Mouse (Mus musculus) ES-Bruce4 (cell line): ENCODE measurements around the gene Tcf15. TPM values are rescaled to one million over a fixed set of nuclear protein-coding genes. Genes with fewer than 3 reads are reported as not detected.
A peak's percentile ranks its signal among the peaks of the same experiment; 100 is the strongest.

ENCODE experiments used
- H3K27ac ChIP-seq: 2 replicates; pipeline ENCODE4 v1.5.1; 2012; ENCODE audit warnings: low read length, inconsistent platforms; ENCODE audit not compliant: insufficient read depth
- H3K27me3 ChIP-seq: 2 replicates; pipeline ENCODE4 v1.6.1; 2012; ENCODE audit warnings: mild to moderate bottlenecking, low read length, inconsistent platforms; ENCODE audit not compliant: control insufficient read depth, poor library complexity, insufficient read depth, severe bottlenecking
- H3K36me3 ChIP-seq: 2 replicates; pipeline ENCODE4 v1.6.1; 2012; ENCODE audit warnings: inconsistent platforms, mild to moderate bottlenecking, low read length, moderate library complexity; ENCODE audit not compliant: control insufficient read depth, poor library complexity, insufficient read depth, severe bottlenecking
- H3K4me1 ChIP-seq: one replicate; pipeline ENCODE4 v1.8.1; 2011; ENCODE audit warnings: low read length; ENCODE audit not compliant: control insufficient read depth, insufficient read depth
- H3K4me3 ChIP-seq: 2 replicates; pipeline ENCODE4 v1.5.1; 2011; ENCODE audit warnings: low read depth, mild to moderate bottlenecking, low read length
- H3K9ac ChIP-seq: 2 replicates; pipeline ENCODE4 v1.6.1; 2012; ENCODE audit warnings: low read depth, mild to moderate bottlenecking, inconsistent platforms; ENCODE audit not compliant: poor library complexity, severe bottlenecking
- H3K9me3 ChIP-seq: replicated peaks from 2 replicates; pipeline ENCODE4 v1.6.1; 2012; ENCODE audit warnings: mild to moderate bottlenecking, low read length, inconsistent platforms; ENCODE audit not compliant: control insufficient read depth, poor library complexity, insufficient read depth, severe bottlenecking
- CTCF ChIP-seq: IDR thresholded peaks from one replicate; pipeline ENCODE4 v1.8.1; 2011; ENCODE audit warnings: low read depth, low read length
- EP300 ChIP-seq: IDR thresholded peaks from 2 replicates; pipeline ENCODE4 v1.6.1; 2011; ENCODE audit warnings: low read depth, low read length; ENCODE audit not compliant: insufficient read depth
- POLR2A ChIP-seq: IDR thresholded peaks from one replicate; pipeline ENCODE4 v1.8.1; 2011; ENCODE audit warnings: low read length; ENCODE audit not compliant: insufficient read depth
- polyA plus RNA-seq: library from polyadenylated mRNA; stranded (reverse); fragments of >200 nt; gene quantifications from 2 replicates; pipeline ENCODE4 v1.2.4, GENCODE M21; 2011; ENCODE audit warnings: low read depth; ENCODE audit not compliant: missing spikeins, insufficient read depth, insufficient read length

The Tcf15 gene
- polyA plus RNA-seq, 1 experiment = 8.3 TPM

GRCm38 (mm10) chr2:152109386-152109785 lies 34.0 kb upstream of the Tcf15 start:
- no peaks in the 10 kb centered on the region for H3K27me3 ChIP-seq
- H3K9me3 ChIP-seq = no peaks in the 10 kb centered on the region
- peaks cover 9% of the 10 kb centered on the region for H3K36me3 ChIP-seq
- no peak overlapping the region for H3K9ac ChIP-seq
- H3K27ac ChIP-seq = no peak overlapping the region
- H3K4me1 ChIP-seq = no peaks in the 10 kb centered on the region
- TF ChIP-seq EP300 = no peak
- TF ChIP-seq CTCF = no peak
- TF ChIP-seq POLR2A = no peak
- no peak overlapping the region for H3K4me3 ChIP-seq

DNA sequence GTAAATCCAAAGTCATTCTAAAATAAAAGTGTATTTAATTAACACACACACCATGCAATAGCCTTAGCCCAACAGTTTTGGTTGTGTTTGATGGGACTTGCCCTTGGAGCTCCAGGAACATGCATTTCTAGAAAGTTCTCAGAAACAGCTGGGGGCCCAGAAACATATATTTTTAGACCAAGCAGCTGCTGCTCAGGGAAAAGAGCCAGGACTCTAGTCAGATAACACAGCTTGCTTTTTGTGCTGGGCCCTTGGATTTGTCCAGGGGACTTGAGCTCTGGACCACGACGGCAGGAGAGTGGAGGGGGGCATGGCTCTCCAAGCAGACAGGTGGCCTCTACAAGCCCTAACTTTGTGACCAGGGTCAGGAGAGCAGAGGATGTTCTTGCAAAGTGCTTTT lies 32.0 kb upstream of the Tcf15 start:
- Histone ChIP-seq H3K4me3 (no peak overlapping the region), H3K36me3 (peaks cover 9% of the 10 kb centered on the region), H3K27ac (no peak overlapping the region), H3K4me1 (no peaks in the 10 kb centered on the region), H3K9me3 (no peaks in the 10 kb centered on the region), H3K9ac (no peak overlapping the region), H3K27me3 (no peaks in the 10 kb centered on the region)
- TF ChIP-seq EP300 (no peak), POLR2A (no peak), CTCF (no peak)

- H3K9me3 ChIP-seq = no peaks in the 10 kb centered on the region
- no peak overlapping the region for H3K9ac ChIP-seq
- H3K27ac ChIP-seq = no peak overlapping the region
- peaks cover 9% of the 10 kb centered on the region for H3K36me3 ChIP-seq
- no peaks in the 10 kb centered on the region for H3K4me1 ChIP-seq
- H3K4me3 ChIP-seq = no peak overlapping the region
- peak; percentile 57; the same call in 1 of the 2 replicates for TF ChIP-seq EP300
- TF ChIP-seq CTCF = peak; percentile 100
- no peak for TF ChIP-seq POLR2A
- H3K27me3 ChIP-seq = no peaks in the 10 kb centered on the region
Measured at GRCm38 (mm10) chr2:152111920-152112319, 31.4 kb upstream of the Tcf15 start.

DNA sequence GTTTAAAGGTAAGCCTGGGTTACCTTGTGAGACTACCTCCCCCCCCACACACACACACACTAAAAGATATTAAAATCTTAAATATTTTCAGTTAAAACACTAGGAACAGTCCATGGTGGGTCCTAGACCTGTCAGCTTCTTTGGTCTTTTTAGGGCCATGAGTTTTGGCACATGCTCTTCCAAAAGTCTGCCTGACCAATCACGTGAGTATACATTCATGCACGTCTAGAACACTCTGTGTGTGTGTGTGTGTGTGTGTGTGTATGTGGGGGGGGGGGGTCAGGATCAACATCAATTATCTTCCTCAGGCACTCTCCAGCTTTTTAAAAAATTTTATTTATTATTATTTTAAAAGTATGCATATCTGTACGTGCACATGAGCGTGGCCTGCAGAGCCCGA lies 30.9 kb upstream of the Tcf15 start:
- TF ChIP-seq CTCF (no peak), POLR2A (no peak), EP300 (no peak)
- no peaks in the 10 kb centered on the region for H3K27me3 ChIP-seq

DNA sequence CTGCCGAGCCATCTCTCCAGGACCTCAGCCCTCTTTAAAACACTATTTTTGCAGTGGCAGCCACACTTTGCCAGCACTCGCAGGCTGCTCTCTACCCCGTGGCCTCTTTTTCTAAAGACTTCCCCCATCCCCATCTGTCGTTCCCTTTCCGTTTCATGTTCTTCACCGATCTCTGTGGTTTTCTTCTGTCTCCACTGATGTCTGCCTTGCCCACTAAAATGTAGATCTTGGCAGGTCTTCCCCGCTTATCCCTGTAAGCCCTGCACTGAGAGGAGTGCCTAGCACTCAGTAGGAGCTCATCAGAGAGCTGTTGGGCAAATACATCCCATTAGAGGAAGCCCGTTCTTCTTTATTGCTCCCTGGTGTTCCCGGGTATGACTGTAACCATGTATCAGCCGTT lies 30.4 kb upstream of the Tcf15 start:
- no peak overlapping the region for H3K9ac ChIP-seq
- TF ChIP-seq CTCF (no peak), EP300 (no peak)
- no peaks in the 10 kb centered on the region for H3K27me3 ChIP-seq

More for the DNA sequence above, 30.9 kb upstream of the Tcf15 start:
- Histone ChIP-seq H3K9me3 (no peaks in the 10 kb centered on the region), H3K9ac (no peak overlapping the region), H3K4me3 (no peak overlapping the region), H3K4me1 (no peaks in the 10 kb centered on the region), H3K36me3 (peaks cover 9% of the 10 kb centered on the region), H3K27ac (no peak overlapping the region)

GRCm38 (mm10) chr2:152114057-152114975 lies 29.0 kb upstream of the Tcf15 start:
- Histone ChIP-seq H3K27ac (peak overlapping the region; percentile 17; the same call in 1 of the 2 replicates), H3K4me3 (peak overlapping the region; percentile 30), H3K4me1 (no peaks in the 10 kb centered on the region), H3K9me3 (no peaks in the 10 kb centered on the region), H3K27me3 (no peaks in the 10 kb centered on the region), H3K9ac (peak overlapping the region; percentile 42), H3K36me3 (0 out of 2 replicates have a peak, but pooled peaks cover 5% of the 10 kb centered on the region)
- TF ChIP-seq POLR2A (no peak), EP300 (no peak), CTCF (no peak)

More for the DNA sequence above, 30.4 kb upstream of the Tcf15 start:
- no peak overlapping the region for H3K4me3 ChIP-seq
- no peaks in the 10 kb centered on the region for H3K9me3 ChIP-seq
- H3K4me1 ChIP-seq = no peaks in the 10 kb centered on the region
- H3K27ac ChIP-seq = no peak overlapping the region
- H3K36me3 ChIP-seq = peaks cover 6% of the 10 kb centered on the region
